8 mouse cellular contexts compared by ENCODE assay signal in the genomic region with DNA sequence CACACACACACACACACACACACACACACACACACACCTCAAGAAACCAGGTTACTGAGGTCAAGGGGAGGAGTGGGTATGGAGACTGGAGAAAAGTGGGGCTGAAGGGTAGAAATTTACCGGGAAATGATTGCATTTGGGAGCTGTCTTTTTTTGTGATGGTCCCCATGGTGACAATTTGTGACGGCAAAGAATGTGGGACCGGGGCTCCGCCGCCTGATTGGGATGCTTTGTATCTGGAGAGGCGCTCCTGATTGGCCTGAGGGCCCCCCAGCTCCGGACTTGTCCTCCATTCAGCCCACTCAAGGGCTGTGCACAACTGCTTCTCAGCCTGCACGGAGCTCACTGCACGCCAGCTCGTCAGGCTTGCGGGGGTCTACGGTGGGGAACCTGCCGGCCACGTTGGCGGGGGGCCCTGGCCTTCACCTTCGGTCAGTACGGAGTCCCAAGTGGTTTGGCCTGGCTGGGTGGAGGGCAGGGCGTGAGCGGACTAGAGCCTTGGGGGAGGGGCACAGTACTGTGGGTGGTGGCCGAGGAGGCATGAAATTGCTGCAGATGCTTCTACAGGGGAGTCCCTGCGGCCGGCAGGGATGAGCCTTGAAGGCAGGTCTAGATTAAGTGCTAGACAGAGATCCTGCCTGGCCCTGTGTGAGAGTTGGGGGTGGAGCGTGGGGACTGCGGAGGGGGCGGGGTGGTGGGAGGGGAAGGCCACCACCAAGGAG. TPM values are rescaled to one million over a fixed set of nuclear protein-coding genes. Genes with fewer than 3 reads are reported as not detected.
DNase-seq lines count a peak whose midpoint lies in the region; ATAC-seq lines count a peak whose summit lies in the region.
"Had no signal": no experiment of that assay in that cellular context is flagged by ENCODE, and none has a peak within 500 bp of the region (broad histone marks: within the 10 kb centered on the region; RNA-seq: fewer than 3 reads in every experiment).

No protein-coding gene starts in this region.

- no peaks in the 10 kb centered on the region for H3K4me1 ChIP-seq in liver, embryonic 11.5 days (replicated peaks; ENCODE audit: control insufficient read depth, insufficient read depth, low read length)
- H3K4me1 ChIP-seq in embryonic facial prominence, embryonic 12.5 days = peaks cover 14% of the 10 kb centered on the region
- peaks cover 32% of the 10 kb centered on the region for H3K4me1 ChIP-seq in hindbrain, embryonic 14.5 days (replicated peaks; ENCODE audit: control insufficient read depth, insufficient read depth, low read length)
- H3K4me1 ChIP-seq in neural tube, embryonic 13.5 days (replicated peaks) = peaks cover 48% of the 10 kb centered on the region

- H3K4me2 ChIP-seq in liver, embryonic 11.5 days = peak overlapping the region; percentile 46
- H3K4me2 ChIP-seq in embryonic facial prominence, embryonic 12.5 days (replicated peaks) = peak overlapping the region; percentile 51
- peak overlapping the region; percentile 56 for H3K4me2 ChIP-seq in hindbrain, embryonic 14.5 days (replicated peaks)
- peak overlapping the region; percentile 59 for H3K4me2 ChIP-seq in neural tube, embryonic 13.5 days

- ATAC-seq in liver, embryonic 11.5 days (replicated peaks; ENCODE audit: low FRiP score) = no peak
- 0 out of 2 replicates have a peak, but pooled peaks have one; percentile 23 for ATAC-seq in embryonic facial prominence, embryonic 12.5 days (ENCODE audit: insufficient number of reproducible peaks, insufficient read depth, low FRiP score, low TSS enrichment)
- peak; percentile 80 for ATAC-seq in hindbrain, embryonic 14.5 days (ENCODE audit: low FRiP score)
- ATAC-seq in neural tube, embryonic 13.5 days (ENCODE audit: low read depth) = peak; percentile 83

- no peaks in the 10 kb centered on the region for H3K36me3 ChIP-seq in liver, embryonic 11.5 days (ENCODE audit: control insufficient read depth, insufficient read depth, low read length)
- H3K36me3 ChIP-seq in embryonic facial prominence, embryonic 12.5 days = no peaks in the 10 kb centered on the region
- no peaks in the 10 kb centered on the region for H3K36me3 ChIP-seq in hindbrain, embryonic 14.5 days (replicated peaks; ENCODE audit: control insufficient read depth, insufficient read depth)
- no peaks in the 10 kb centered on the region for H3K36me3 ChIP-seq in neural tube, embryonic 13.5 days

- no peak overlapping the region for H3K27ac ChIP-seq in liver, embryonic 11.5 days (ENCODE audit: low read depth, low read length)
- no peak overlapping the region for H3K27ac ChIP-seq in embryonic facial prominence, embryonic 12.5 days
- H3K27ac ChIP-seq in hindbrain, embryonic 14.5 days = peak overlapping the region; percentile 70
- H3K27ac ChIP-seq in neural tube, embryonic 13.5 days (replicated peaks) = peak overlapping the region; percentile 89
- H3K27ac ChIP-seq: liver, embryonic 14.5 days had no signal

- no peak overlapping the region for H3K9ac ChIP-seq in liver, embryonic 11.5 days (ENCODE audit: low read depth, low read length)
- H3K9ac ChIP-seq in embryonic facial prominence, embryonic 12.5 days = 0 out of 2 replicates have a peak overlapping the region, but pooled peaks have one; percentile 31
- peak overlapping the region; percentile 53 for H3K9ac ChIP-seq in hindbrain, embryonic 14.5 days
- H3K9ac ChIP-seq in neural tube, embryonic 13.5 days = peak overlapping the region; percentile 71
- H3K9ac ChIP-seq: liver, embryonic 14.5 days had no signal

- H3K27me3 ChIP-seq in liver, embryonic 11.5 days (replicated peaks; ENCODE audit: control insufficient read depth, insufficient read depth, low read length) = peaks cover 33% of the 10 kb centered on the region
- H3K27me3 ChIP-seq in embryonic facial prominence, embryonic 12.5 days = peaks cover 40% of the 10 kb centered on the region
- H3K27me3 ChIP-seq in hindbrain, embryonic 14.5 days (ENCODE audit: control insufficient read depth, insufficient read depth, low read length) = peaks cover 9% of the 10 kb centered on the region; the same call in 1 of the 2 replicates
- H3K27me3 ChIP-seq in neural tube, embryonic 13.5 days = peaks cover 36% of the 10 kb centered on the region

- DNase-seq in liver, embryonic 11.5 days (ENCODE audit: low spot score) = no peak
- DNase-seq in liver = no peak
- DNase-seq in hindbrain, embryonic 14.5 days (ENCODE audit: low spot score) = peak; percentile 41
- no peak for DNase-seq in thymus, adult 18-20 months
- DNase-seq in layer of hippocampus, adult 9-10 months (ENCODE audit: low spot score) = no peak

- WGBS in liver, embryonic 11.5 days = 9% methylated on average over 25 of the region's 25 CpGs
- 2% methylated on average over 25 of the region's 25 CpGs for WGBS in embryonic facial prominence, embryonic 12.5 days
- 2% methylated on average over 25 of the region's 25 CpGs for WGBS in hindbrain, embryonic 14.5 days
- WGBS in neural tube, embryonic 13.5 days = under 1% methylated on average over 25 of the region's 25 CpGs

- no peaks in the 10 kb centered on the region for H3K9me3 ChIP-seq in liver, embryonic 11.5 days (ENCODE audit: control insufficient read depth, low read length)
- 0 out of 2 replicates have a peak, but pooled peaks cover 3% of the 10 kb centered on the region for H3K9me3 ChIP-seq in embryonic facial prominence, embryonic 12.5 days
- H3K9me3 ChIP-seq in hindbrain, embryonic 14.5 days (ENCODE audit: control insufficient read depth, low read length) = no peaks in the 10 kb centered on the region
- H3K9me3 ChIP-seq in neural tube, embryonic 13.5 days = 0 out of 2 replicates have a peak, but pooled peaks cover 7% of the 10 kb centered on the region

- H3K4me3 ChIP-seq in liver, embryonic 11.5 days (ENCODE audit: low read depth, low read length) = no peak overlapping the region
- peak overlapping the region; percentile 22 for H3K4me3 ChIP-seq in embryonic facial prominence, embryonic 12.5 days
- H3K4me3 ChIP-seq in hindbrain, embryonic 14.5 days (replicated peaks; ENCODE audit: low read length) = peak overlapping the region; percentile 28
- H3K4me3 ChIP-seq in neural tube, embryonic 13.5 days = peak overlapping the region; percentile 38

RNA-seq across cellular contexts. Expression of a gene that starts 4.0 kb away (rescaled TPM):
- polyA plus RNA-seq in liver, embryonic 11.5 days (2014; fragmentation: Nextera tagmentation; extraction: Ambion mirVana) = not detected in 2 replicates
- 0.69 and 1.3 TPM in 2 replicates for polyA plus RNA-seq in embryonic facial prominence, embryonic 12.5 days (2016; fragmentation: Nextera tagmentation; extraction: Ambion mirVana)
- polyA plus RNA-seq in hindbrain, embryonic 14.5 days (2014; fragmentation: Nextera tagmentation; extraction: Ambion mirVana) = 8.3 and 9.1 TPM in 2 replicates
- polyA plus RNA-seq in neural tube, embryonic 13.5 days (2015; fragmentation: Nextera tagmentation; extraction: Ambion mirVana) = 8.5 and 10.3 TPM in 2 replicates
- polyA plus RNA-seq: liver, embryonic 14.5 days had no signal

RNA-seq across cellular contexts. Expression of a gene that starts 41.0 kb away (rescaled TPM):
- polyA plus RNA-seq in liver, embryonic 11.5 days (2014; fragmentation: Nextera tagmentation; extraction: Ambion mirVana) = 1.2 and 2.8 TPM in 2 replicates
- polyA plus RNA-seq in embryonic facial prominence, embryonic 12.5 days (2016; fragmentation: Nextera tagmentation; extraction: Ambion mirVana) = 2.1 and 2.4 TPM in 2 replicates
- 1.5 and 1.6 TPM in 2 replicates for polyA plus RNA-seq in hindbrain, embryonic 14.5 days (2014; fragmentation: Nextera tagmentation; extraction: Ambion mirVana)
- polyA plus RNA-seq in neural tube, embryonic 13.5 days (2015; fragmentation: Nextera tagmentation; extraction: Ambion mirVana) = 1.6 and 1.9 TPM in 2 replicates

Comparison
In these comparisons a context has a peak if more than half of its experiments do, and no peak if none do; other contexts are left out.
1. H3K27ac ChIP-seq: peak in hindbrain, embryonic 14.5 days (single experiment) and neural tube, embryonic 13.5 days (single experiment); none in liver, embryonic 11.5 days (single experiment) and embryonic facial prominence, embryonic 12.5 days (single experiment).
2. Peak in every context shown above with its lines, with median percentiles within 50 percentile points of each other: H3K4me2 ChIP-seq.